Mouse (Mus musculus) ES-Bruce4 (cell line): ENCODE data around the gene Tenm4.

Experiments used
- EP300 ChIP-seq: IDR thresholded peaks from 2 replicates; pipeline ENCODE4 v1.6.1; 2011; ENCODE audit warnings: low read depth, low read length; ENCODE audit not compliant: insufficient read depth
- POLR2A ChIP-seq: IDR thresholded peaks from one replicate; pipeline ENCODE4 v1.8.1; 2011; ENCODE audit warnings: low read length; ENCODE audit not compliant: insufficient read depth

- TF ChIP-seq POLR2A (no peak), EP300 (no peak)
Measured at GRCm38 (mm10) chr7:96796033-96796741, 625.1 kb downstream of the Tenm4 start.
